Mouse (Mus musculus): ENCODE data around the gene Gse1.

DNA sequence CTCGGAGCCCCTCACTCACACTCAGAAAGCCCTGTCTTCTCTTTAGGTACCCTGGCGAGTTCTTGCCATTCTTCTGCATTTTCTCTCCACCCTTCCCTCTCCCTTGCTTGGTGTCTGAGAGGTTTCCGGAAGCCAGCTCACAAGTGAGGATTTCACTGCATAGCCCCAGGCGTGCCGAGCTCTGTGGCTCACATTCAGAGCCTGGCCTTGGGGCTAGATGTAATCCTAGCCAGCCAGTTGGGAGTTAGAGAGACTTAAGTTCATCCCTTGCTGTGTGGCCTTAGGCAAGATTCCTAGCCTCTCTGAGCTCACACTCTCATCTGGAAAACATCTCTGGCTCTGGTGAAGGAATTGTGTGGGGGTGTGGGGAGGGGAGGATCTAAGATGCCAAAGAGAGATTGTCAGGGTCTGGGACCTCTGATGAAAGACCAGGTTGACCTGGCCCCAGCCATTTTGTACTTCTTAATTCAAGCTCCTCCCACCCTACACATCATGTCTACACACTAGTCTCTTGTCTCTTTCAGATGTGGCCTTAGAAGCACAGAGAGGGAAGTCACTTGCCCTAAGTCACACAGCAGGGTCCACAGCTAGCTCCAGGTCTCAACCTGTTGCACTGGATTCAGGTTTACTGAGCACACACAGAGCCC is 108.8 kb downstream of the Gse1 start:
- TF ChIP-seq CTCF (conservative IDR thresholded peaks at IDR 0.05; ENCODE audit: low read length) (no peak), NANOG (IDR thresholded peaks at IDR 0.05; ENCODE audit: borderline replicate concordance, low read length) (no peak), POU5F1 (IDR thresholded peaks at IDR 0.05; ENCODE audit: borderline replicate concordance, low read length) (no peak)

Data from E14TG2a.4 (cell line).